In genomic region chr7:18779337-18779781, GRCm38 (mm10) we compare ENCODE assay signal across 28 mouse cellular contexts. TPM values are rescaled to one million over a fixed set of nuclear protein-coding genes. Genes with fewer than 3 reads are reported as not detected.
DNase-seq lines count a peak whose midpoint lies in the region; ATAC-seq and TF ChIP-seq lines count a peak whose summit lies in the region.
"Had no signal": no experiment of that assay in that cellular context is flagged by ENCODE, and none has a peak within 500 bp of the region (broad histone marks: within the 10 kb centered on the region; RNA-seq: fewer than 3 reads in every experiment).

No protein-coding gene starts in this region.

- H3K4me3 ChIP-seq in kidney, postnatal 0 days (replicated peaks; ENCODE audit: low read depth, low read length), result no peak overlapping the region
- H3K4me3 ChIP-seq in lung, postnatal 0 days (ENCODE audit: low read depth, low read length), result no peak overlapping the region
- H3K4me3 ChIP-seq in lung, adult 2 months (replicated peaks; ENCODE audit: extremely low read depth, low read depth, low read length), result no peak overlapping the region
- H3K4me3 ChIP-seq in brown adipose tissue, adult 24 weeks (ENCODE audit: insufficient read depth, low read depth, low read length), result no peak overlapping the region
- H3K4me3 ChIP-seq: embryonic facial prominence, embryonic 12.5 days; erythroblast, embryonic 14.5 days; heart, adult 2 months; hindbrain, embryonic 13.5 days; midbrain, embryonic 12.5 days had no signal

- H3K4me1 ChIP-seq in kidney, postnatal 0 days (replicated peaks; ENCODE audit: insufficient read depth, low read length), result no peaks in the 10 kb centered on the region
- no peaks in the 10 kb centered on the region for H3K4me1 ChIP-seq in lung, postnatal 0 days (ENCODE audit: insufficient read depth, low read depth, low read length)
- no peaks in the 10 kb centered on the region for H3K4me1 ChIP-seq in lung, adult 2 months (ENCODE audit: control insufficient read depth, insufficient read depth, low read length)
- peaks cover 2% of the 10 kb centered on the region; the same call in 1 of the 2 replicates for H3K4me1 ChIP-seq in brown adipose tissue, adult 24 weeks (ENCODE audit: control insufficient read depth, insufficient read depth, insufficient read length, low read length)
- H3K4me1 ChIP-seq: embryonic facial prominence, embryonic 12.5 days; hindbrain, embryonic 13.5 days; midbrain, embryonic 12.5 days had no signal

- no peak for TF ChIP-seq POLR2A in lung, adult 2 months (IDR thresholded peaks at IDR 0.05; ENCODE audit: borderline replicate concordance, extremely low read depth, low read depth, low read length)

- no peaks in the 10 kb centered on the region for H3K36me3 ChIP-seq in kidney, postnatal 0 days (ENCODE audit: insufficient read depth, low read length)
- H3K36me3 ChIP-seq in lung, postnatal 0 days (ENCODE audit: insufficient read depth, low read length), result no peaks in the 10 kb centered on the region
- H3K36me3 ChIP-seq: embryonic facial prominence, embryonic 12.5 days; hindbrain, embryonic 13.5 days; midbrain, embryonic 12.5 days had no signal

- no peaks in the 10 kb centered on the region for H3K27me3 ChIP-seq in kidney, postnatal 0 days (ENCODE audit: insufficient read depth, low read length)
- H3K27me3 ChIP-seq in lung, postnatal 0 days (replicated peaks; ENCODE audit: insufficient read depth, low read length), result no peaks in the 10 kb centered on the region
- H3K27me3 ChIP-seq: embryonic facial prominence, embryonic 12.5 days; hindbrain, embryonic 13.5 days; midbrain, embryonic 12.5 days; Patski had no signal

- no peak for TF ChIP-seq EP300 in lung, postnatal 0 days (IDR thresholded peaks at IDR 0.05)

- no peak overlapping the region for H3K9ac ChIP-seq in kidney, postnatal 0 days (ENCODE audit: low read depth, low read length)
- no peak overlapping the region for H3K9ac ChIP-seq in lung, postnatal 0 days (replicated peaks; ENCODE audit: low read depth)
- H3K9ac ChIP-seq: embryonic facial prominence, embryonic 12.5 days; hindbrain, embryonic 13.5 days; liver, postnatal 0 days; midbrain, embryonic 12.5 days had no signal

- TF ChIP-seq CTCF in kidney, postnatal 0 days (IDR thresholded peaks at IDR 0.05; ENCODE audit: low read depth), result no peak
- TF ChIP-seq CTCF in lung, postnatal 0 days (IDR thresholded peaks at IDR 0.05), result no peak
- no peak for TF ChIP-seq CTCF in lung, adult 2 months (IDR thresholded peaks at IDR 0.05; ENCODE audit: insufficient read depth, low read length)

- peak; percentile 16 for DNase-seq in kidney, postnatal 0 days (ENCODE audit: low spot score)
- no peak for DNase-seq in kidney, postnatal 25 days
- DNase-seq in lung, postnatal 0 days (ENCODE audit: low spot score), result peak; percentile 16
- no peak for DNase-seq in lung, adult 2 months
- DNase-seq in skeletal muscle tissue, adult 2 months (ENCODE audit: low read depth, low spot score), result peak; percentile 23
- no peak for DNase-seq in left cerebral cortex, postnatal 10 days (ENCODE audit: extremely low spot score in 1 of 2, low spot score in 2 of 2)
- DNase-seq: adrenal gland, adult 8-10 months; cerebellum, postnatal 10 days; gastrocnemius, postnatal 14 days; kidney, adult 9 months; layer of hippocampus, postnatal 36 days; liver, postnatal 0 days; retina, postnatal 1 day; right cerebral cortex, postnatal 4 days had no signal

- no peaks in the 10 kb centered on the region for H3K9me3 ChIP-seq in kidney, postnatal 0 days (replicated peaks; ENCODE audit: low read length)
- H3K9me3 ChIP-seq in lung, postnatal 0 days (ENCODE audit: low read length), result no peaks in the 10 kb centered on the region
- H3K9me3 ChIP-seq: embryonic facial prominence, embryonic 12.5 days; hindbrain, embryonic 13.5 days; midbrain, embryonic 12.5 days had no signal

- H3K4me2 ChIP-seq in kidney, postnatal 0 days (ENCODE audit: low read length), result no peak overlapping the region
- H3K4me2 ChIP-seq in lung, postnatal 0 days (replicated peaks; ENCODE audit: low read depth, low read length), result no peak overlapping the region
- H3K4me2 ChIP-seq: embryonic facial prominence, embryonic 12.5 days; hindbrain, embryonic 13.5 days; midbrain, embryonic 12.5 days had no signal

- ATAC-seq in kidney, postnatal 0 days (replicated peaks; ENCODE audit: low FRiP score, low read depth), result no peak
- peak; percentile 74 for ATAC-seq in lung, postnatal 0 days
- ATAC-seq: forebrain, embryonic 14.5 days; liver, postnatal 0 days; Patski had no signal

- H3K27ac ChIP-seq in kidney, postnatal 0 days, result no peak overlapping the region
- no peak overlapping the region for H3K27ac ChIP-seq in lung, postnatal 0 days (ENCODE audit: low read length)
- H3K27ac ChIP-seq in brown adipose tissue, adult 24 weeks (replicated peaks; ENCODE audit: low read depth, low read length), result peak overlapping the region; percentile 44
- H3K27ac ChIP-seq: embryonic facial prominence, embryonic 12.5 days; heart, adult 2 months; hindbrain, embryonic 13.5 days; midbrain, embryonic 12.5 days had no signal

- intact Hi-C loops in left cerebral cortex, postnatal 10 days (cut with DNase I), result no loop called here

RNA-seq across cellular contexts. Expression of gene Psg19, which starts 19.0 kb away (rescaled TPM):
- polyA plus RNA-seq in kidney, postnatal 0 days (2015; fragmentation: Nextera tagmentation; extraction: Ambion mirVana), result not detected in 2 replicates
- polyA plus RNA-seq in lung, postnatal 0 days (2015; fragmentation: Nextera tagmentation; extraction: Ambion mirVana), result not detected in 2 replicates
- polyA plus RNA-seq in lung, adult 2 months (2012; rRNA removed), result 0.07 TPM in 1 of 2 replicates, not detected in the other
- not detected in 2 replicates for polyA plus RNA-seq in brown adipose tissue, adult 24 weeks (2012; ENCODE audit: insufficient read depth, insufficient read length, missing spikeins)
- not detected for total RNA-seq in left cerebral cortex, postnatal 10 days (2021)
- total RNA-seq: adrenal gland, adult 8-10 months; gastrocnemius, postnatal 14 days; heart, adult 2 months; layer of hippocampus, adult 18-20 months; layer of hippocampus, postnatal 36 days; left cerebral cortex, postnatal 36 days; liver, adult 2 months; monocyte, adult 5-6 weeks had no signal
- polyA plus RNA-seq: embryonic facial prominence, embryonic 12.5 days; erythroblast, embryonic 14.5 days; forebrain, embryonic 14.5 days; heart, adult 2 months; hindbrain, embryonic 13.5 days; intestine, embryonic 14.5 days; liver, adult 2 months; liver, postnatal 0 days; midbrain, embryonic 12.5 days; neural tube, embryonic 11.5 days; Patski had no signal

RNA-seq across cellular contexts. Expression of gene Psg17, which starts 42.0 kb away (rescaled TPM):
- 0.13 TPM in 1 of 2 replicates, not detected in the other for polyA plus RNA-seq in kidney, postnatal 0 days (2015; fragmentation: Nextera tagmentation; extraction: Ambion mirVana)
- not detected in 2 replicates for polyA plus RNA-seq in lung, postnatal 0 days (2015; fragmentation: Nextera tagmentation; extraction: Ambion mirVana)
- 0.27 and 1.1 TPM in 2 replicates for polyA plus RNA-seq in lung, adult 2 months (2012; rRNA removed)
- not detected in 2 replicates for polyA plus RNA-seq in brown adipose tissue, adult 24 weeks (2012; ENCODE audit: insufficient read depth, insufficient read length, missing spikeins)
- total RNA-seq in left cerebral cortex, postnatal 10 days (2021), result not detected
- total RNA-seq: adrenal gland, adult 8-10 months; gastrocnemius, postnatal 14 days; heart, adult 2 months; layer of hippocampus, adult 18-20 months; layer of hippocampus, postnatal 36 days; left cerebral cortex, postnatal 36 days; liver, adult 2 months; monocyte, adult 5-6 weeks had no signal
- polyA plus RNA-seq: embryonic facial prominence, embryonic 12.5 days; erythroblast, embryonic 14.5 days; forebrain, embryonic 14.5 days; hindbrain, embryonic 13.5 days; liver, adult 2 months; liver, postnatal 0 days; neural tube, embryonic 11.5 days; Patski had no signal

Comparison
In these comparisons a context has a peak if more than half of its experiments do, and no peak if none do; other contexts are left out.
1. DNase-seq: peak in kidney, postnatal 0 days (single experiment), lung, postnatal 0 days (single experiment) and skeletal muscle tissue, adult 2 months (single experiment); none in kidney, postnatal 25 days (0 of 2), lung, adult 2 months (single experiment) and left cerebral cortex, postnatal 10 days (0 of 2).